Mouse (Mus musculus) neural tube, embryonic 13.5 days (tissue): Measurements from ENCODE around the gene Kcnq4. TPM values are rescaled to one million over a fixed set of nuclear protein-coding genes. Genes with fewer than 3 reads are reported as not detected.

ENCODE experiments used
- ATAC-seq: fragments of 200-750 bp; cut with Nextera tagmentation; 2 replicates; pipeline ENCODE4 v1.8.0; 2017; ENCODE audit warnings: low read depth, mild to moderate bottlenecking, moderate TSS enrichment, moderate library complexity
- H3K27ac ChIP-seq: fragments of 300-500 bp; sonication (generic); replicated peaks from 2 replicates; pipeline ENCODE4 v1.5.1; 2015; ENCODE audit warnings: moderate library complexity, mild to moderate bottlenecking, inconsistent platforms
- H3K27me3 ChIP-seq: fragments of 300-500 bp; sonication (generic); 2 replicates; pipeline ENCODE4 v1.6.1; 2015; ENCODE audit warnings: mild to moderate bottlenecking, inconsistent platforms
- H3K36me3 ChIP-seq: fragments of 300-500 bp; sonication (generic); 2 replicates; pipeline ENCODE4 v1.6.1; 2015; ENCODE audit warnings: mild to moderate bottlenecking, inconsistent platforms
- H3K4me1 ChIP-seq: fragments of 300-500 bp; sonication (generic); replicated peaks from 2 replicates; pipeline ENCODE4 v1.6.1; 2015; ENCODE audit warnings: inconsistent platforms
- H3K4me2 ChIP-seq: fragments of 300-500 bp; sonication (generic); 2 replicates; pipeline ENCODE4 v1.6.1; 2015; ENCODE audit warnings: inconsistent platforms, mild to moderate bottlenecking, moderate library complexity
- H3K4me3 ChIP-seq: fragments of 300-500 bp; sonication (generic); 2 replicates; pipeline ENCODE4 v1.5.1; 2015; ENCODE audit warnings: mild to moderate bottlenecking, inconsistent platforms
- H3K9ac ChIP-seq: fragments of 300-500 bp; sonication (generic); 2 replicates; pipeline ENCODE4 v1.6.1; 2015; ENCODE audit warnings: moderate library complexity, mild to moderate bottlenecking, inconsistent platforms
- H3K9me3 ChIP-seq: fragments of 300-500 bp; sonication (generic); 2 replicates; pipeline ENCODE4 v1.6.1; 2016; ENCODE audit warnings: inconsistent platforms
- WGBS: fragments of 180-500 bp; shearing (Covaris S2); methylation state at CpG from one replicate; pipeline ENCODE4 v1.1.7; 2015; 5-methylcytosine and 5-hydroxymethylcytosine counted together
- polyA plus RNA-seq: library from polyadenylated mRNA; unstranded; fragments of >200 nt; fragmentation: Nextera tagmentation; extraction: Ambion mirVana; gene quantifications from 2 replicates; pipeline ENCODE4 v1.2.1, GENCODE M21; 2015

Kcnq4 gene
- polyA plus RNA-seq, 1 experiment from 2014 or later: 5.8 TPM

DNA sequence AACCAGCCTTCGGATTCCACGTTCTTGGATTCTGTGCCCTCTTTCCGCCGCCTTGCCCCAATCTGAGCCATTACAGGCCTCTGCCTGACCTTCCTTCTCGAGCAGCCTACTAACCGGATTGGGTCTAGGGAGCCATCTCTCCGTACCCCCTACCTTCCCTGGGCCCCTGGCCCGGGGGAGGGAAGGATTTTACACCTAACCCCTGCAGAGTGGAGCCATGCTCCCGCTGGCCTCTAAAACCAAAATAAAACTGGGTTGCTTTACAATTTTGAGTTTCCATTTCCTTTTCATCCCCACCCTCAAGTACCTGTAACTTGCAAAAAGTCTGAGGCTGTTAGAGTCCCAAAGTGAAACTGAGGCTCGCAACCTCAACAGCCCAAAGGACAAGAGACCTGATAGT is 80.9 kb downstream of the Kcnq4 start:
- H3K36me3 ChIP-seq: no peaks in the 10 kb centered on the region
- peaks cover 26% of the 10 kb centered on the region for H3K4me1 ChIP-seq
- peaks cover 60% of the 10 kb centered on the region for H3K27me3 ChIP-seq
- no peak for ATAC-seq
- no peaks in the 10 kb centered on the region for H3K9me3 ChIP-seq
- H3K4me3 ChIP-seq: peak overlapping the region; percentile 45
- H3K9ac ChIP-seq: peak overlapping the region; percentile 66
- WGBS: 14% methylated on average over 10 of the region's 10 CpGs
- peak overlapping the region; percentile 93 for H3K4me2 ChIP-seq
- H3K27ac ChIP-seq: no peak overlapping the region

DNA sequence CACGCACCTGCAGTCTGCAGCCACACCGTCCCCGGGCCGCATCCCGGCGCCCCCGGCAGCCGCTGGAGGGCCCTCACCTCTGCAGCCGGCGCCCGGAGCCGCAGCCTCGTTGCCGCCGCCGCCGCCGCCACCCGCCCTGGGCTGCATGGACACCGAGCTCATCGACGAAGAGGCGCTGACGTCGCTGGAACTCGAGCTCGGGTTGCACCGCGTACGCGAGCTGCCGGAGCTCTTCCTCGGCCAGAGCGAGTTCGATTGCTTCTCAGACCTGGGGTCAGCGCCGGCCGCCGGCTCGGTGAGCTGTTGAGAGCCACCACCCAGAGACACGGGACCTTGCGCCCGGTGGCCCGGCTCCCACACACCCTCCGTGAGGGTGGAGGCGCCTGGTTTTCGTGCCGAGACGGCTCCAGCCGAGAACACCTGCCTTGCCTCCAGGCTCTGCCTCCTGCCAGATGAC is 81.3 kb downstream of the Kcnq4 start:
- Histone ChIP-seq H3K27ac (no peak overlapping the region), H3K9me3 (no peaks in the 10 kb centered on the region), H3K36me3 (no peaks in the 10 kb centered on the region), H3K4me1 (peaks cover 26% of the 10 kb centered on the region), H3K4me2 (peak overlapping the region; percentile 93), H3K9ac (peak overlapping the region; percentile 66), H3K4me3 (peak overlapping the region; percentile 45), H3K27me3 (peaks cover 59% of the 10 kb centered on the region)
- peak; percentile 64 for ATAC-seq
- 0% methylated on average over 45 of the region's 50 CpGs for WGBS

GRCm38 (mm10) chr4:120666358-120667024 is 81.9 kb downstream of the Kcnq4 start, which contains the start of gene Cited4:
TSS of gene Cited4 (plus strand) at chr4:120666572.
- Histone ChIP-seq H3K9me3 (no peaks in the 10 kb centered on the region), H3K4me1 (peaks cover 26% of the 10 kb centered on the region), H3K4me3 (peak within 1 kb of the TSS; percentile 45), H3K36me3 (no peaks in the 10 kb centered on the region), H3K4me2 (peak within 1 kb of the TSS; percentile 93), H3K9ac (peak within 1 kb of the TSS; percentile 66), H3K27ac (no peak within 1 kb of the TSS), H3K27me3 (peaks cover 56% of the 10 kb centered on the region)
- WGBS: under 1% methylated on average over 50 of the region's 50 CpGs
- ATAC-seq: peak; percentile 83

GRCm38 (mm10) chr4:120665782-120666181 is 82.6 kb downstream of the Kcnq4 start:
- peak; percentile 61 for ATAC-seq
- peaks cover 56% of the 10 kb centered on the region for H3K27me3 ChIP-seq
- no peaks in the 10 kb centered on the region for H3K9me3 ChIP-seq
- WGBS: 9% methylated on average over 7 of the region's 7 CpGs
- no peak overlapping the region for H3K27ac ChIP-seq
- H3K4me3 ChIP-seq: 0 out of 2 replicates have a peak overlapping the region, but pooled peaks have one; percentile 45
- peak overlapping the region; percentile 93 for H3K4me2 ChIP-seq
- H3K9ac ChIP-seq: no peak overlapping the region
- H3K4me1 ChIP-seq: peaks cover 26% of the 10 kb centered on the region
- H3K36me3 ChIP-seq: no peaks in the 10 kb centered on the region

- Histone ChIP-seq H3K9ac (no peak overlapping the region), H3K4me1 (peaks cover 26% of the 10 kb centered on the region), H3K27ac (no peak overlapping the region), H3K4me2 (no peak overlapping the region), H3K4me3 (no peak overlapping the region), H3K36me3 (no peaks in the 10 kb centered on the region), H3K9me3 (no peaks in the 10 kb centered on the region), H3K27me3 (peaks cover 50% of the 10 kb centered on the region)
- 24% methylated on average over 4 of the region's 4 CpGs for WGBS
- no peak for ATAC-seq
Observed at GRCm38 (mm10) chr4:120665144-120665700, 83.2 kb downstream of the Kcnq4 start.

- no peak overlapping the region for H3K4me3 ChIP-seq
- 91% methylated on average over 2 of the region's 2 CpGs for WGBS
- no peak for ATAC-seq
- H3K4me2 ChIP-seq: no peak overlapping the region
- no peaks in the 10 kb centered on the region for H3K36me3 ChIP-seq
- H3K9me3 ChIP-seq: no peaks in the 10 kb centered on the region
- H3K27me3 ChIP-seq: peaks cover 48% of the 10 kb centered on the region
- H3K4me1 ChIP-seq: peaks cover 26% of the 10 kb centered on the region
- H3K9ac ChIP-seq: no peak overlapping the region
- no peak overlapping the region for H3K27ac ChIP-seq
Observed at GRCm38 (mm10) chr4:120664601-120665000, 83.8 kb downstream of the Kcnq4 start.

DNA sequence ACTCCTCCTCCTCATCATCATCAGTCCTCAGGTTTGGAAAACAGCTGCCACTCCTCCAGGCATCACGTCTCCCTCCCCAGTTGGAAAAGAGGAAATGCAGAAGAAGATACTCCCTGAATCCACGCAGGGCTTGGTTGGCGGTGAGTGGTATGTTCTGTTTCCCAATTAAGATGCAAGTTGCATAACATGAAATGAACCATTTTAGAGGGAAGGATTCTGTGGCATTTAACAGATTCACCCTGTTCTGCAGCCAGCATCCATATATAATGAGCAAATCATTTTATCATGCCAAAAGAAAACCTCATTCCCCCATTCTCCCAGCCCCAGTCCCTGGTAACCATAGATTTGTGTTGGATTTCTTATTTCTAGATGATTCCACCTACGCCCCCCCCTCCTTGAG is 87.9 kb downstream of the Kcnq4 start:
- Histone ChIP-seq H3K4me3 (no peak overlapping the region), H3K27ac (no peak overlapping the region), H3K9ac (no peak overlapping the region), H3K36me3 (no peaks in the 10 kb centered on the region), H3K9me3 (no peaks in the 10 kb centered on the region), H3K4me1 (peaks cover 4% of the 10 kb centered on the region; the same call in 1 of the 2 replicates), H3K27me3 (peaks cover 10% of the 10 kb centered on the region), H3K4me2 (no peak overlapping the region)
- no peak for ATAC-seq
- WGBS: 81% methylated on average over 4 of the region's 4 CpGs

DNA sequence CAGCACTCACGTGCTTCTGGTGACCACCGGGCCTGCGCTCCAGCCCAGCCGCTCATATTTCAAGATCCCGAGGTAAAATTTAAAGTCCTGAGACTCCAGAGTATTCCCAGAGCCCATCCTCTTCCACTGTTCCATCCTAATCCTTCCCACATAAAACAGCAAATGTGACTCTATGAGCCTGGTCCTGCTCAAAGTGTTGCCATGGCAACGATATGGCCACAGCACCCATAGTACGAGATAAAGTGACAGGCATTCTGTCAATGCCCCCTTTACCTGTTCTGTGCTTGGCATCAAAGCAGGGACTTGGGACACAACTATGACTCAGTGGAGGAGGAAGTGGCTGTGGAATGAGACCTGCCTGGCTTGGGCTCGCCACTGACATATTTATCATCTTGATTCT is 92.5 kb downstream of the Kcnq4 start:
- Histone ChIP-seq H3K36me3 (no peaks in the 10 kb centered on the region), H3K9me3 (no peaks in the 10 kb centered on the region), H3K4me1 (no peaks in the 10 kb centered on the region), H3K4me3 (no peak overlapping the region), H3K27ac (no peak overlapping the region), H3K9ac (no peak overlapping the region), H3K27me3 (peaks cover 9% of the 10 kb centered on the region), H3K4me2 (no peak overlapping the region)
- no peak for ATAC-seq
- 72% methylated on average over 8 of the region's 8 CpGs for WGBS

- H3K36me3 ChIP-seq: no peaks in the 10 kb centered on the region
- peak overlapping the region; percentile 95 for H3K4me2 ChIP-seq
- WGBS: 21% methylated on average over 7 of the region's 7 CpGs
- H3K9ac ChIP-seq: peak overlapping the region; percentile 78
- H3K27me3 ChIP-seq: peaks cover 40% of the 10 kb centered on the region
- peaks cover 18% of the 10 kb centered on the region for H3K4me1 ChIP-seq
- peak overlapping the region; percentile 54 for H3K4me3 ChIP-seq
- no peak overlapping the region for H3K27ac ChIP-seq
- ATAC-seq: peak; percentile 13; the same call in 1 of the 2 replicates
- no peaks in the 10 kb centered on the region for H3K9me3 ChIP-seq
Observed at GRCm38 (mm10) chr4:120650208-120650592, 98.2 kb downstream of the Kcnq4 start.

DNA sequence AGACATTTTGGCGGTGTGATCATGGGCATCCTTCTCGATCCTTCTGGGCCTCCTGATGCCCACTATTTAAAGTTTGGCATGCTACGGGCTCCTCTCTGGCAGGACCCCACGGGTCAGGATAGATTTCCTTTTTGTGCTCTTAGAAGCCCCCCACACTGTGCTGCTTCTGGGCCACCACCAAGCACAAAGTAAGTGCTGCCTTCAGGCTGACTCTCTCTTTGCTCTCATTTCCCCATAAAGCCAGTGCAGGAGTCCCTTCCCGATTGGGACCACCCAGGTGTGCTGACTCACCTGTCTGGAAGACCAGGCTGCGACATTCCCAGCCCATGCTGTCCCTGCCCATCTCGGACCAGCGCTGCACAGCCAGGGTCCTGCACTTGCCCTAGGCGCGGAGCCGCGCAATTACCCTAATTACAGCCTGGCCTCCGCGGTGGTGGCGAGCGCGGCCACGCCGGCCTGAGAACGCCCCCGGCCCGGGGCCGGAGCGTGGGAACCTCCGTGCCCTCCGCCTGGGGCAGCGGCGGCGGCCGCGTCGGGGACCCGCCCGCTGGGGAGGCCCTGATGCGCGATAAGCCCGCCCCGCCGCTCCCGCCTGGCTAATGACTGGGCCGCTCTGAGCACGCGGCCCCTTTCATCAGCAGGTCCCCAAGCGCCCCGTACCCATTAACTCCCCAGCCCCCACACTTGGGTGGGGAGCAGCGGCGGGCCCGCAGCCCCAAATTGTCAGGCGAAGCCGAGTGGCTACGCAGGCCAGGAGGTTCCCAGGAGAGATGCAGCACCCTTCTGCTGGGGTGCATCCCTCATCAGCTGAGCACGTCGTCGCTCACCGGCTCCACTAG is 98.8 kb downstream of the Kcnq4 start:
- Histone ChIP-seq H3K9me3 (no peaks in the 10 kb centered on the region), H3K4me2 (peak overlapping the region; percentile 95), H3K27ac (no peak overlapping the region), H3K4me1 (peaks cover 18% of the 10 kb centered on the region), H3K36me3 (no peaks in the 10 kb centered on the region), H3K9ac (peak overlapping the region; percentile 78), H3K4me3 (peak overlapping the region; percentile 54), H3K27me3 (peaks cover 40% of the 10 kb centered on the region)
- WGBS: 4% methylated on average over 48 of the region's 55 CpGs
- peak; percentile 76 for ATAC-seq
